Comparison of ENCODE assay signal across 20 mouse cellular contexts in genomic region chr2:165639075-165639755, GRCm38 (mm10). TPM values are rescaled to one million over a fixed set of nuclear protein-coding genes. Genes with fewer than 3 reads are reported as not detected.
DNase-seq lines count a peak whose midpoint lies in the region; ATAC-seq lines count a peak whose summit lies in the region.
"Had no signal": no experiment of that assay in that cellular context is flagged by ENCODE, and none has a peak within 500 bp of the region (broad histone marks: within the 10 kb centered on the region; RNA-seq: fewer than 3 reads in every experiment).

No protein-coding gene starts in this region.

- no peak overlapping the region for H3K9ac ChIP-seq in liver, embryonic 16.5 days (ENCODE audit: low read depth, low read length)
- H3K9ac ChIP-seq: embryonic facial prominence, embryonic 15.5 days; hindbrain, embryonic 15.5 days; limb, embryonic 13.5 days; midbrain, embryonic 12.5 days; stomach, embryonic 15.5 days had no signal

- H3K36me3 ChIP-seq in liver, embryonic 16.5 days (ENCODE audit: control insufficient read depth, insufficient read depth), result no peaks in the 10 kb centered on the region
- H3K36me3 ChIP-seq: embryonic facial prominence, embryonic 15.5 days; hindbrain, embryonic 15.5 days; midbrain, embryonic 12.5 days; stomach, embryonic 15.5 days had no signal

- DNase-seq in CD4-positive, CD25-positive, alpha-beta regulatory T cell, adult 2 months (ENCODE audit: low read depth, low spot score), result peak; percentile 25
- DNase-seq in thymus, postnatal 0 days (ENCODE audit: low spot score), result peak; percentile 27
- no peak for DNase-seq in thymus, postnatal 10 days (ENCODE audit: low spot score in 2 of 2)
- DNase-seq in gastrocnemius, postnatal 10 days, result no peak
- DNase-seq in spleen, postnatal 4 days (ENCODE audit: low spot score in 2 of 2), result no peak
- no peak for DNase-seq in heart, postnatal 4 days
- DNase-seq: adrenal gland, postnatal 25 days; cerebellum, adult 9-10 months; spleen, adult 18-20 months had no signal

- H3K4me1 ChIP-seq in liver, embryonic 16.5 days (ENCODE audit: control insufficient read depth, low read depth, low read length), result peaks cover 7% of the 10 kb centered on the region

- H3K4me3 ChIP-seq in liver, embryonic 16.5 days (ENCODE audit: low read depth, low read length), result no peak overlapping the region
- H3K4me3 ChIP-seq: embryonic facial prominence, embryonic 15.5 days; forebrain, embryonic 10.5 days; hindbrain, embryonic 15.5 days; limb, embryonic 13.5 days; midbrain, embryonic 12.5 days; stomach, embryonic 15.5 days had no signal

- H3K9me3 ChIP-seq in liver, embryonic 16.5 days (replicated peaks; ENCODE audit: control insufficient read depth, low read length), result no peaks in the 10 kb centered on the region
- H3K9me3 ChIP-seq: embryonic facial prominence, embryonic 15.5 days; hindbrain, embryonic 15.5 days; stomach, embryonic 15.5 days had no signal

- 17% methylated on average over 11 of the region's 11 CpGs for WGBS in liver, embryonic 16.5 days (ENCODE audit: insufficient replicate concordance)

- no peak overlapping the region for H3K27ac ChIP-seq in liver, embryonic 16.5 days (ENCODE audit: low read length)
- H3K27ac ChIP-seq: embryonic facial prominence, embryonic 15.5 days; hindbrain, embryonic 15.5 days; kidney, postnatal 0 days; limb, embryonic 13.5 days; midbrain, embryonic 12.5 days; stomach, embryonic 15.5 days had no signal

- H3K4me2 ChIP-seq in liver, embryonic 16.5 days (ENCODE audit: low read depth, low read length), result peak overlapping the region; percentile 15; the same call in 1 of the 2 replicates
- H3K4me2 ChIP-seq: embryonic facial prominence, embryonic 15.5 days; hindbrain, embryonic 15.5 days; limb, embryonic 13.5 days; midbrain, embryonic 12.5 days; stomach, embryonic 15.5 days had no signal

- no peak for ATAC-seq in CD4-positive, CD25-positive, alpha-beta regulatory T cell, adult 4 months
- ATAC-seq in liver, embryonic 16.5 days (ENCODE audit: low read depth), result peak; percentile 67; the same call in 1 of the 2 replicates
- ATAC-seq: intestine, embryonic 16.5 days; lung, postnatal 0 days had no signal

- H3K27me3 ChIP-seq in liver, embryonic 16.5 days (ENCODE audit: control insufficient read depth, insufficient read depth, low read depth, low read length), result no peaks in the 10 kb centered on the region
- H3K27me3 ChIP-seq: embryonic facial prominence, embryonic 15.5 days; hindbrain, embryonic 15.5 days; midbrain, embryonic 12.5 days; stomach, embryonic 15.5 days had no signal

RNA-seq across cellular contexts. Expression of gene Eya2, which starts 44.4 kb away (rescaled TPM):
- 10 to 100 TPM; 11.9 to 18.9 TPM for polyA plus RNA-seq in CD4-positive, CD25-positive, alpha-beta regulatory T cell, adult 4 months (2017; shearing (Covaris generic))
- 23.5 and 27.3 TPM in 2 replicates for polyA plus RNA-seq in thymus, postnatal 0 days (2015; fragmentation: Nextera tagmentation; extraction: Ambion mirVana)
- polyA plus RNA-seq in liver, embryonic 16.5 days (2015; fragmentation: Nextera tagmentation; extraction: Ambion mirVana), result 0.07 and 0.22 TPM in 2 replicates
- 1 to 10 TPM; 4.9 to 5.4 TPM for total RNA-seq in gastrocnemius, postnatal 10 days (2021)
- 1 to 10 TPM; 1.5 to 2.7 TPM for total RNA-seq in heart, postnatal 4 days (2021)

Comparison
In these comparisons a context has a peak if more than half of its experiments do, and no peak if none do; other contexts are left out.
1. DNase-seq: peak in CD4-positive, CD25-positive, alpha-beta regulatory T cell, adult 2 months (single experiment) and thymus, postnatal 0 days (single experiment); none in thymus, postnatal 10 days (0 of 2), gastrocnemius, postnatal 10 days (single experiment), spleen, postnatal 4 days (0 of 2) and heart, postnatal 4 days (single experiment).
2. RNA of gene Eya2, which starts 44.4 kb away (polyA plus RNA-seq): 23.5 to 27.3 TPM in thymus, postnatal 0 days and 11.9 to 18.9 TPM in CD4-positive, CD25-positive, alpha-beta regulatory T cell, adult 4 months; 0.07 to 0.22 TPM in liver, embryonic 16.5 days; every median in the first group is over 10 times any median in the second.